8 mouse cellular contexts compared by ENCODE assay signal in genomic region chr9:102863876-102864545, GRCm38 (mm10). TPM values are rescaled to one million over a fixed set of nuclear protein-coding genes. Genes with fewer than 3 reads are reported as not detected.
DNase-seq lines count a peak whose midpoint lies in the region; ATAC-seq and TF ChIP-seq lines count a peak whose summit lies in the region.

No protein-coding gene starts in this region.

- no peaks in the 10 kb centered on the region for H3K27me3 ChIP-seq in neural tube, embryonic 13.5 days
- H3K27me3 ChIP-seq in hindbrain, embryonic 15.5 days, result no peaks in the 10 kb centered on the region
- H3K27me3 ChIP-seq in midbrain, embryonic 16.5 days (ENCODE audit: control insufficient read depth, insufficient read depth, low read depth, low read length), result no peaks in the 10 kb centered on the region

- H3K9me3 ChIP-seq in neural tube, embryonic 13.5 days, result no peaks in the 10 kb centered on the region
- H3K9me3 ChIP-seq in hindbrain, embryonic 15.5 days, result no peaks in the 10 kb centered on the region
- no peaks in the 10 kb centered on the region for H3K9me3 ChIP-seq in midbrain, embryonic 16.5 days (replicated peaks; ENCODE audit: control insufficient read depth, low read length, poor library complexity, severe bottlenecking)

- H3K4me1 ChIP-seq in neural tube, embryonic 13.5 days (replicated peaks), result peaks cover 58% of the 10 kb centered on the region
- H3K4me1 ChIP-seq in hindbrain, embryonic 15.5 days (replicated peaks), result peaks cover 34% of the 10 kb centered on the region
- H3K4me1 ChIP-seq in midbrain, embryonic 16.5 days (ENCODE audit: control insufficient read depth, insufficient read depth, low read length), result peaks cover 12% of the 10 kb centered on the region

- H3K9ac ChIP-seq in neural tube, embryonic 13.5 days, result 0 out of 2 replicates have a peak overlapping the region, but pooled peaks have one; percentile 5
- no peak overlapping the region for H3K9ac ChIP-seq in hindbrain, embryonic 15.5 days
- H3K9ac ChIP-seq in midbrain, embryonic 16.5 days (ENCODE audit: low read depth, low read length), result no peak overlapping the region

- intact Hi-C loops in gastrocnemius, adult 2 months (cut with DNase I), result no loop called here

- peaks cover 24% of the 10 kb centered on the region for H3K36me3 ChIP-seq in neural tube, embryonic 13.5 days
- peaks cover 10% of the 10 kb centered on the region; the same call in 1 of the 2 replicates for H3K36me3 ChIP-seq in hindbrain, embryonic 15.5 days
- H3K36me3 ChIP-seq in midbrain, embryonic 16.5 days (ENCODE audit: control insufficient read depth, insufficient read depth, low read length), result peaks cover 6% of the 10 kb centered on the region; the same call in 1 of the 2 replicates

- no peak overlapping the region for H3K4me2 ChIP-seq in neural tube, embryonic 13.5 days
- no peak overlapping the region for H3K4me2 ChIP-seq in hindbrain, embryonic 15.5 days
- H3K4me2 ChIP-seq in midbrain, embryonic 16.5 days (ENCODE audit: low read length), result no peak overlapping the region

- TF ChIP-seq CTCF in gastrocnemius, adult 2 months (IDR thresholded peaks at IDR 0.05), result no peak

- 52% methylated on average over 14 of the region's 14 CpGs for WGBS in neural tube, embryonic 13.5 days
- 39% methylated on average over 14 of the region's 14 CpGs for WGBS in hindbrain, embryonic 15.5 days
- WGBS in midbrain, embryonic 16.5 days, result 57% methylated on average over 14 of the region's 14 CpGs

- peak overlapping the region; percentile 28; the same call in 1 of the 2 replicates for H3K27ac ChIP-seq in neural tube, embryonic 13.5 days (replicated peaks)
- peak overlapping the region; percentile 48 for H3K27ac ChIP-seq in gastrocnemius, adult 2 months
- H3K27ac ChIP-seq in hindbrain, embryonic 15.5 days (replicated peaks), result peak overlapping the region; percentile 65; the same call in 1 of the 2 replicates
- 0 out of 2 replicates have a peak overlapping the region, but pooled peaks have one; percentile 14 for H3K27ac ChIP-seq in midbrain, embryonic 16.5 days (ENCODE audit: low read length)

- H3K4me3 ChIP-seq in neural tube, embryonic 13.5 days, result no peak overlapping the region
- no peak overlapping the region for H3K4me3 ChIP-seq in gastrocnemius, adult 2 months
- H3K4me3 ChIP-seq in hindbrain, embryonic 15.5 days, result no peak overlapping the region
- H3K4me3 ChIP-seq in midbrain, embryonic 16.5 days (ENCODE audit: low read depth, low read length), result no peak overlapping the region

- no peak for ATAC-seq in neural tube, embryonic 13.5 days (ENCODE audit: low read depth)
- 0 out of 2 replicates have a peak, but pooled peaks have one; percentile 44 for ATAC-seq in hindbrain, embryonic 15.5 days (ENCODE audit: low FRiP score, low read depth)
- ATAC-seq in midbrain, embryonic 16.5 days, result 0 out of 2 replicates have a peak, but pooled peaks have one; percentile 42
- ATAC-seq in monocyte, adult 5-6 weeks (replicated peaks; ENCODE audit: insufficient number of reproducible peaks, low FRiP score, low TSS enrichment, poor library complexity, severe bottlenecking), result no peak

- no peak for DNase-seq in neural tube, embryonic 10.5 days (ENCODE audit: extremely low spot score, low spot score)
- DNase-seq in gastrocnemius, adult 2 months, result peak; percentile 71
- DNase-seq in left cerebral cortex, adult 9 months (ENCODE audit: low spot score in 2 of 2), result peak; percentile 74 to 89
- DNase-seq in thymus, postnatal 14 days, result no peak

RNA-seq across cellular contexts. Expression of gene Ryk, which starts 29.3 kb away (rescaled TPM):
- 11.8 and 11.9 TPM in 2 replicates for polyA plus RNA-seq in neural tube, embryonic 13.5 days (2015; fragmentation: Nextera tagmentation; extraction: Ambion mirVana)
- total RNA-seq in gastrocnemius, adult 2 months (2021), result 10 to 100 TPM; 47.6 to 51.4 TPM
- polyA plus RNA-seq in hindbrain, embryonic 15.5 days (2015; fragmentation: Nextera tagmentation; extraction: Ambion mirVana), result 13.7 and 14.4 TPM in 2 replicates
- polyA plus RNA-seq in midbrain, embryonic 16.5 days (2015; fragmentation: Nextera tagmentation; extraction: Ambion mirVana), result 10.7 and 11.5 TPM in 2 replicates
- 1.4 to 1.7 TPM in 2 of 3 replicates, not detected in the other for total RNA-seq in monocyte, adult 5-6 weeks (2017)

Comparison
In these comparisons a context has a peak if more than half of its experiments do, and no peak if none do; other contexts are left out.
1. ATAC-seq: peak in hindbrain, embryonic 15.5 days (single experiment) and midbrain, embryonic 16.5 days (single experiment); none in neural tube, embryonic 13.5 days (single experiment) and monocyte, adult 5-6 weeks (single experiment).
2. H3K27ac ChIP-seq: peak in every context shown above with its lines; median percentile 65 in hindbrain, embryonic 15.5 days; 48 in gastrocnemius, adult 2 months; 28 in neural tube, embryonic 13.5 days; 14 in midbrain, embryonic 16.5 days.
3. DNase-seq: peak in gastrocnemius, adult 2 months (single experiment) and left cerebral cortex, adult 9 months (2 of 2); none in neural tube, embryonic 10.5 days (single experiment) and thymus, postnatal 14 days (single experiment).